Mouse (Mus musculus): ENCODE measurements around the gene Tgtp1. TPM values are rescaled to one million over a fixed set of nuclear protein-coding genes. Genes with fewer than 3 reads are reported as not detected.

The Tgtp1 gene
- total RNA-seq (2023): 1 to 10 TPM in 1 of 2 experiments, not detected in 1; 2.6 TPM

DNA sequence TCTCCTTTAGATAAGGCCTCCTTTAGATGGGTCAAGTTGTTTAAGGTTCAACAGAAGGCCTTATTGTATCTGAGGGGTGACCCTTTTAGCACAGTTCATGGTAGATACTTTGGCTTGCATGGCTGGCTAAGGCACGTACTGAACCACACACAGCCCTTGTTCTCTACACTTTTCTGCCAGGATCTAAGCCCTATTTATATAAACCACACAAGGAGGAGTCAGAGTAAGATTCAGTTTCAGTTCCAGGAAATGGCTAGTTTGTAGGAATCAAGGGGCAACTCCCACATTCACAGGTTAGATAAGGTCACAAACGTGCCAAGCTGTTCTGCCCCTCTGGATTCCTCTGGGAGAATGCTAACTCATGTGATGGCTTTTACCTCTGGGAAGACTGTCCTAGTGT, at the start of gene Tgtp1:
Gene Tgtp1, minus strand, starts transcription at position 155 of the 400 bp plus-strand sequence.

DNA sequence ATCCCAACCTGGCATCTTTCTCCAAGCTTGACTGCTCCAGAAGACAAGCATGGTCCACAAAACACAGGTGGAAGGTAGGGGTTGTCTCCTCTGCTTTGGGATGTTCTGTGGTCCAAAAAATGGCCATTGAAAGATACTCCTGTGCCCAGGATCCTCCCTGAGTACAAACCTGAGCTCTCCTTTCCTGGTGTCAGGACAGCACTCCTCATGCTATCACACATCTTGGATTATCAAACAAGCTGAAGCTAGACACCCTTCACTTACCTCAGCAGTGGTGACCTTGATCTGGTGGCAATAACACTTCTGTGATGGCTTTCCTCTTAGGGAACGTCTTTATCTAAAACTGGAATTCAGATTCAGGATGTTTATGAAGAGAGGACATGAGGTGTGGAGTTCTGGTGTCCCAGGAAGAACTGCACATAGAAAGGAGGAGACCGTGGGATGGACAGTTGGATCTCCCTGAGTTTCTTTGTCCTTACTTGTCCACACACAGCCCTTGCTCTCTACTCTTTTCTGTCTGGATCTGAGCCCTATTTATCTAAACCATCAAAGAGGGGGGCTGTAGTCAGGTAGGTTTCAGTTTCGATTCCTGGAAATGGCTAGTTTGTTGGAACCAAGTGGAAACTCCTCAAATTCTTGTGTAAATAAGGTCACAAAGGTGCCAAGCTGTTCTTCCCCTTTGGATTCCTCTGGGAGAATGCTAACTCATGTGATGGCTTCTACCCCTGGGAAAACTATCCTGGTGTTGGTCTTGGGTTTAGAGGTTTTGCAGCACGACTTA, 2.0 kb downstream of the Tgtp1 start, which contains the start of gene Gm12185:
Gene Gm12185, minus strand, starts transcription at position 487 of the 781 bp plus-strand sequence.

DNA sequence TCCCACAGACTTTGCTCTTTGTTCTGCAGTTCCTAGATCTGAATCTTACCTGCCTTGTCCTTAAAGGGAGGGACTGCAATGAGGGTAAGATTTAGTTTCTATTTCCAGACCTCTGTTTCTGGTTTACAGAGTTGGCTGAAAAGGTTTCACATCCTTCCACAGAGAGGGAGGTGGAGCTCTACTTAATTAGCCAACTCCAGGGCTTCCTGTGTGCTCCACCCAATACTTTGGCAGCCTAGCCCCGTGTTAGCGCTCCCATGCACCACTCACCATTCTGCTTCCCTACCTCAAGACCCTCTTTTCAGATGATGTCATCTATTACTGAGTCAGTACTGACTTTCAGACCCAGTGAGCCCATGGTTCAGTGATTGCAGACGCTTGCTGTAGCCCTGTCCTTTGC, 14.7 kb downstream of the Tgtp1 start, which contains the start of gene 9930111J21Rik1:
Gene 9930111J21Rik1, minus strand, starts transcription at position 148 of the 400 bp plus-strand sequence.

DNA sequence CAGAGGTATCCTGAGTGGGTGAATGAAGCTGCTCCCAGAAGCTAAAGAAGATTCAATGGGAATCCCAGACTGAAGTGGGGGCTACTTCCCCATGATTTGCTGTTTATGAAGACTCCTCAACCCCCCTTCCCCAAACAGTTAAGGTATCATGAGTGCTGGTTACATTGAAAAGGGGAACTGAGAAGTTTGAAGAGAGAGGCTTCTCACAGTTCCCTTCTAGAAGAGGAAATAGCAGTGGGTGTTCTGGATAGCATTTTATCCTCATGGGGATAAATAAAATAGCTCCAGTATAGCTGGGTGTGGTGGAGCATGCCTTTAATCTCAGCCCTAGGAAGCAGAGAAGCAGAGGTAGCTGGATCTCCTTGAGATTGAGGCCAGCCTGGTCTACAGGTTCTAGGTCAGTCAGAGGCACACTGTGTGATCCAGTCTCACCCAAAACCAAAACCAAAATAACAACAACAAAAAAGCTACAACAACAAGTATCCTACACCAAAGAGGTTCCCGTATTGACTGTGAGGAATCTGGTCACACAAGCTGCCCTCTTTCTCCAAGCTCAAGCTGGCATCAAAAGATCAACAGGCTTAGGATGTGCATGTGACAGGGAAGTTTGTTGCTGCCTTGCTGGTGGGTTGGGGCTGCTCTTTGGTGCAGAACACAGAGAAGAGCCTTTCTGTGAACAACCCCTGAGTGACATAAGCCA, 15.6 kb downstream of the Tgtp1 start, which contains the start of gene Olfr56:
Gene Olfr56, plus strand, starts transcription at position 650 of the 700 bp plus-strand sequence.

DNA sequence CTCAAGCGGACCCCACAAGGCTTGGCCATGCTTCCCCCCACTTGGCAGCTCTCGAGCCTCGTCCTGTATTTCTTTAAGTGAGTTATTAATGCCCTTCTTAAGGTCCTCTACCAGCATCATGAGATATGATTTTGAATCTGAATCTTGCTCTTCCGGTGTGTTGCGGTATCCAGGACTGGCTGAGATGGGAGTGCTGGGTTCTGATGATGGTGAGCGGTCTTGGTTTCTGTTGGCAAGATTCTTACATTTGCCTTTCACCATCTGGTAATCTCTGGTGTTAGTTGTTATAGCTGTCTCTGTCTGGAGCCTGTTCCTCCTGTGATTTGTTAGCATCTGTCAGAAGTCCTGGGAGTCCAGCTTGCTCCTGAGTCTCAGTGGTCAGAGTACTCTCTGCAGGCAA, 47.9 kb downstream of the Tgtp1 start, which contains the start of gene Psme2b:
Gene Psme2b, minus strand, starts transcription at position 101 of the 400 bp plus-strand sequence.

Other genes with a start within 250 kb of the Tgtp1 start
- 1,000 to 10,000 TPM; 1,060 to 1,070 TPM for gene Rack1, start 193.8 kb downstream of the Tgtp1 start, total RNA-seq (2023)
- 10 to 100 TPM; 74.4 to 78.6 TPM for gene Trim41, start 176.8 kb downstream of the Tgtp1 start, total RNA-seq (2023)
- 10 to 100 TPM in 1 of 2 experiments, 1 to 10 TPM in 1; 6.3 to 10.6 TPM for gene Trim7, start 168.0 kb downstream of the Tgtp1 start, total RNA-seq (2023)
- 1 to 10 TPM in 1 of 2 experiments, not detected in 1; 3.0 TPM for gene Gm12184, start 167.5 kb downstream of the Tgtp1 start, total RNA-seq (2023)
- gene Irgm1, start 122.5 kb downstream of the Tgtp1 start, total RNA-seq (2023): 10 to 100 TPM; 53.7 to 58.0 TPM
- gene Gm5431, start 92.0 kb downstream of the Tgtp1 start, total RNA-seq (2023): 10 to 100 TPM; 23.9 to 28.3 TPM
- 10 to 100 TPM; 30.1 to 40.0 TPM for gene Psme2b, start 48.0 kb downstream of the Tgtp1 start, total RNA-seq (2023)
- gene Olfr56, start 15.3 kb downstream of the Tgtp1 start, total RNA-seq (2023): under 1 TPM; 0.16 to 0.30 TPM
- 10 to 100 TPM; 64.7 to 68.6 TPM for gene 9930111J21Rik1, start 14.8 kb downstream of the Tgtp1 start, total RNA-seq (2023)
- 10 to 100 TPM; 15.7 to 18.9 TPM for gene Gm12185, start 1.9 kb downstream of the Tgtp1 start, total RNA-seq (2023)
- 100 to 1,000 TPM in 1 of 2 experiments, 10 to 100 TPM in 1; 77.6 to 104 TPM for gene 9930111J21Rik2, start 57.1 kb upstream of the Tgtp1 start, total RNA-seq (2023)
- 10 to 100 TPM in 1 of 2 experiments, 1 to 10 TPM in 1; 6.6 to 10.3 TPM for gene Tgtp2, start 70.0 kb upstream of the Tgtp1 start, total RNA-seq (2023)
- 10 to 100 TPM; 89.2 to 92.9 TPM for gene Ifi47, start 82.4 kb upstream of the Tgtp1 start, total RNA-seq (2023)
- gene Olfr1396, start 120.7 kb upstream of the Tgtp1 start, total RNA-seq (2023): not detected
- not detected for gene Olfr1395, start 148.1 kb upstream of the Tgtp1 start, total RNA-seq (2023)
- gene Olfr1394, start 160.2 kb upstream of the Tgtp1 start, total RNA-seq (2023): not detected
- under 1 TPM in 1 of 2 experiments, not detected in 1; 0.16 TPM for gene Btnl9, start 193.0 kb upstream of the Tgtp1 start, total RNA-seq (2023)
- 10 to 100 TPM; 63.6 to 68.3 TPM for gene Zfp62, start 209.1 kb upstream of the Tgtp1 start, total RNA-seq (2023)